Mouse (Mus musculus): ENCODE data around the gene Bche. TPM values are rescaled to one million over a fixed set of nuclear protein-coding genes. Genes with fewer than 3 reads are reported as not detected.

Gene Bche
- polyA plus RNA-seq (2014; fragmentation: Nextera tagmentation; extraction: Ambion mirVana), result 3.9 and 4.4 TPM in 2 replicates

DNA sequence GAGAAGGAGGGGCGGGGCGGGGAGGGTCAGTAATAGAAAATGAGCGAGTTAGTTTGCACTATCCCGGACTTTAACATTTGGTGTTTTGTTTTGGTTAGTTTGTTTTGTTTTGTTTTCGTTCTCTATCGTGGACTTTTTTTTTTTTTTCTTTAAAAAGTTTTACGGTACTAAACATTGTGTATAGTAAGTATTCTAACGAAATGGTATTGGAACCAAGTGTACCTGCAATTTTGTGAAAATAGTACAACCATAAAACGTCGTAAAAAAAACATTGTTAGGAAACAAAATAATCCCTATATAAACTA lies at the start of gene Bche:
Bche (minus strand) TSS at position 6 of the 305 bp plus-strand sequence.
- no peak for DNase-seq (ENCODE audit: low spot score)
- H3K27me3 ChIP-seq (ENCODE audit: control insufficient read depth, insufficient read depth, low read length), result no peaks in the 10 kb centered on the region
- H3K36me3 ChIP-seq (replicated peaks; ENCODE audit: control insufficient read depth, insufficient read depth, low read depth, low read length), result no peaks in the 10 kb centered on the region
- H3K9ac ChIP-seq (replicated peaks; ENCODE audit: low read length), result peak within 1 kb of the TSS; percentile 55
- no peak within 1 kb of the TSS for H3K27ac ChIP-seq (replicated peaks; ENCODE audit: low read depth, low read length)
- H3K4me3 ChIP-seq (ENCODE audit: low read depth, low read length), result peak within 1 kb of the TSS; percentile 37
- peak within 1 kb of the TSS; percentile 53 for H3K4me2 ChIP-seq (ENCODE audit: low read depth, low read length)
- no peak for ATAC-seq (replicated peaks; ENCODE audit: insufficient number of reproducible peaks, low FRiP score, low TSS enrichment, low read depth)
- WGBS, result 19% methylated on average over 10 of the region's 10 CpGs
- H3K4me1 ChIP-seq (ENCODE audit: control insufficient read depth, insufficient read depth, low read length), result no peaks in the 10 kb centered on the region
- H3K9me3 ChIP-seq (replicated peaks; ENCODE audit: control insufficient read depth, low read length), result no peaks in the 10 kb centered on the region

DNA sequence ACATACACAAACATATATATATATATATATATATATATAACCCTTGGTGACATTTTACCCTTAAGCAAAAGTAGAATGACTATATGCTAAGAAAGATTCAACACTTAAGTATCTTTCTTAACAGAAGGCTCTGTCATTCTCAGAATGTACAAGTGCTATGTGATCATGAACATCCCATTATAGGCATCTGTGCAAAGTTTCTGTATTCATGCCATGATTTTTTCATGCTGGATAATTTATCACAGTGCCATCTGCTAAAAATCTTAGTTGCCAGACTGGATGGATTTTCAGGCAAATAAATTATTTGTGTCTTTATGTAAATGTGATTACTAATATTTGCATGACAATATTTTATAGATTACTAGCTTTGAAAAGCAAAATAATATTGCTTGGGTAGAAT lies 33.8 kb upstream of the Bche start:
- Histone ChIP-seq H3K27me3 (ENCODE audit: control insufficient read depth, insufficient read depth, low read length) (no peaks in the 10 kb centered on the region), H3K9me3 (replicated peaks; ENCODE audit: control insufficient read depth, low read length) (no peaks in the 10 kb centered on the region), H3K27ac (replicated peaks; ENCODE audit: low read depth, low read length) (no peak overlapping the region), H3K4me3 (ENCODE audit: low read depth, low read length) (no peak overlapping the region), H3K4me1 (ENCODE audit: control insufficient read depth, insufficient read depth, low read length) (no peaks in the 10 kb centered on the region), H3K4me2 (ENCODE audit: low read depth, low read length) (no peak overlapping the region), H3K36me3 (replicated peaks; ENCODE audit: control insufficient read depth, insufficient read depth, low read depth, low read length) (no peaks in the 10 kb centered on the region), H3K9ac (replicated peaks; ENCODE audit: low read length) (no peak overlapping the region)
- no peak for DNase-seq (ENCODE audit: low spot score)
- no peak for ATAC-seq (replicated peaks; ENCODE audit: insufficient number of reproducible peaks, low FRiP score, low TSS enrichment, low read depth)

GRCm38 (mm10) chr3:73731677-73732076 lies 23.5 kb upstream of the Bche start:
- ATAC-seq (replicated peaks; ENCODE audit: insufficient number of reproducible peaks, low FRiP score, low TSS enrichment, low read depth), result no peak
- Histone ChIP-seq H3K4me1 (ENCODE audit: control insufficient read depth, insufficient read depth, low read length) (no peaks in the 10 kb centered on the region), H3K4me3 (ENCODE audit: low read depth, low read length) (no peak overlapping the region), H3K36me3 (replicated peaks; ENCODE audit: control insufficient read depth, insufficient read depth, low read depth, low read length) (no peaks in the 10 kb centered on the region), H3K4me2 (ENCODE audit: low read depth, low read length) (no peak overlapping the region), H3K27me3 (ENCODE audit: control insufficient read depth, insufficient read depth, low read length) (no peaks in the 10 kb centered on the region), H3K27ac (replicated peaks; ENCODE audit: low read depth, low read length) (no peak overlapping the region), H3K9ac (replicated peaks; ENCODE audit: low read length) (no peak overlapping the region), H3K9me3 (replicated peaks; ENCODE audit: control insufficient read depth, low read length) (no peaks in the 10 kb centered on the region)
- WGBS, result 51% methylated on average over 2 of the region's 2 CpGs
- DNase-seq (ENCODE audit: low spot score), result peak; percentile 79

- Histone ChIP-seq H3K27me3 (ENCODE audit: control insufficient read depth, insufficient read depth, low read length) (no peaks in the 10 kb centered on the region), H3K36me3 (replicated peaks; ENCODE audit: control insufficient read depth, insufficient read depth, low read depth, low read length) (no peaks in the 10 kb centered on the region), H3K4me3 (ENCODE audit: low read depth, low read length) (no peak overlapping the region), H3K4me1 (ENCODE audit: control insufficient read depth, insufficient read depth, low read length) (no peaks in the 10 kb centered on the region), H3K4me2 (ENCODE audit: low read depth, low read length) (no peak overlapping the region), H3K9ac (replicated peaks; ENCODE audit: low read length) (no peak overlapping the region), H3K9me3 (replicated peaks; ENCODE audit: control insufficient read depth, low read length) (no peaks in the 10 kb centered on the region), H3K27ac (replicated peaks; ENCODE audit: low read depth, low read length) (no peak overlapping the region)
- ATAC-seq (replicated peaks; ENCODE audit: insufficient number of reproducible peaks, low FRiP score, low TSS enrichment, low read depth) (no peak), DNase-seq (ENCODE audit: low spot score) (no peak)
- WGBS, result 80% methylated on average over 5 of the region's 5 CpGs
These were observed 21.3 kb upstream of the Bche start for GRCm38 (mm10) chr3:73729511-73729910.

DNA sequence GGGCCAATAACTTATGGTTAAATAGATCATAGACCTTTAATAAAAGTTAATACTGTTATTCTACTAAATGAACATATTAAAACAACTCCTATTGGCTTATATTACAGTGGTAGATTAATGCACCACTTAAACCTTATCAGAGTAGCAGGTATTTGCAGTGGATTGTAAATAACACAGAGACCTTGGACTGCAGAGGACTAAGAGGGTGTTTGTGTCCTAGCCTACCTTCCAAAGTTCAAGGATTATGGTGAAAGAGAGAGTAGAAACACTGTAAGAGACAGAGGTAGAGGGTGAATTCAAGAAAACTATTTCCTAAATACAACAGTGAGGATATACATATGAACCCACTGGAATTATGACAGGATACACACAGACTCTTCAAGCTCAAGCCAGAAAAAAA lies 17.5 kb upstream of the Bche start:
- H3K27me3 ChIP-seq (ENCODE audit: control insufficient read depth, insufficient read depth, low read length), result no peaks in the 10 kb centered on the region
- H3K36me3 ChIP-seq (replicated peaks; ENCODE audit: control insufficient read depth, insufficient read depth, low read depth, low read length), result no peaks in the 10 kb centered on the region
- DNase-seq (ENCODE audit: low spot score) (no peak), ATAC-seq (replicated peaks; ENCODE audit: insufficient number of reproducible peaks, low FRiP score, low TSS enrichment, low read depth) (no peak)
- H3K9me3 ChIP-seq (replicated peaks; ENCODE audit: control insufficient read depth, low read length), result no peaks in the 10 kb centered on the region
- no peak overlapping the region for H3K27ac ChIP-seq (replicated peaks; ENCODE audit: low read depth, low read length)
- H3K4me3 ChIP-seq (ENCODE audit: low read depth, low read length), result no peak overlapping the region
- no peaks in the 10 kb centered on the region for H3K4me1 ChIP-seq (ENCODE audit: control insufficient read depth, insufficient read depth, low read length)
- H3K4me2 ChIP-seq (ENCODE audit: low read depth, low read length), result no peak overlapping the region
- no peak overlapping the region for H3K9ac ChIP-seq (replicated peaks; ENCODE audit: low read length)

GRCm38 (mm10) chr3:73724869-73725268 lies 16.7 kb upstream of the Bche start:
- Histone ChIP-seq H3K4me3 (ENCODE audit: low read depth, low read length) (no peak overlapping the region), H3K9ac (replicated peaks; ENCODE audit: low read length) (no peak overlapping the region), H3K36me3 (replicated peaks; ENCODE audit: control insufficient read depth, insufficient read depth, low read depth, low read length) (no peaks in the 10 kb centered on the region), H3K9me3 (replicated peaks; ENCODE audit: control insufficient read depth, low read length) (no peaks in the 10 kb centered on the region), H3K27me3 (ENCODE audit: control insufficient read depth, insufficient read depth, low read length) (no peaks in the 10 kb centered on the region), H3K4me1 (ENCODE audit: control insufficient read depth, insufficient read depth, low read length) (no peaks in the 10 kb centered on the region), H3K4me2 (ENCODE audit: low read depth, low read length) (no peak overlapping the region), H3K27ac (replicated peaks; ENCODE audit: low read depth, low read length) (no peak overlapping the region)
- no peak for ATAC-seq (replicated peaks; ENCODE audit: insufficient number of reproducible peaks, low FRiP score, low TSS enrichment, low read depth)
- no peak for DNase-seq (ENCODE audit: low spot score)
- WGBS, result 91% methylated on average over 1 of the region's 1 CpGs

DNA sequence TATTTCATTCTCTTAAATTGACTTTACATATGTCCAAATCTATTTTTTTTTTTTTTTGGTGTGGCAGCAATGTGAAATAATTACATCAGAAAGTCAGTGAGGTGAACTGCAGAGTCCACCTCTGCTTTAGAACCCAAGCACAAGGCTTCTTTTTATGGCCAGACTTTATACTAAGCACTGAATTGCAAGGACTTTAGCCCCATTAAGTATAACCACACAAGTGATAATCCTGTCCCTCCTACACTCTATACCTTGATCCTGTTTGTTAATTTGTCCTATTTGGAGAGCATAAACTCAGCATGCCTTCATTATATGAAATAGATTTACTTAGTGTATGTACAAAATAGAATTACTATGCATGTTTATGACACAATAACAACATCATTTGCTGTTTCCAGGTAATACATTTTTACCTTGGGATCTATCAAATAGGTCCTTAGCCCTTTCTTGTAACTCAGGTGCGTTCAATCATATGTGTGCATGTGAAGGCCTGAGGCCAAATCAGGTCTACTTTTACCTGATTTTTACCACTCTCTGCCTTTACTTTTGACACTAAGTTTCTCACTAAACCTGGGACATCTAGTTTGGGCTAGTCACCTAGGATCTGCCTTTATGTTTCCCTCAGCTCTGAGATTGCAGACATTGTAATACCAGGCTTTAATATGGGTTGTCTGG lies 9.5 kb upstream of the Bche start:
- Histone ChIP-seq H3K9ac (replicated peaks; ENCODE audit: low read length) (no peak overlapping the region), H3K27me3 (ENCODE audit: control insufficient read depth, insufficient read depth, low read length) (no peaks in the 10 kb centered on the region), H3K27ac (replicated peaks; ENCODE audit: low read depth, low read length) (no peak overlapping the region), H3K9me3 (replicated peaks; ENCODE audit: control insufficient read depth, low read length) (no peaks in the 10 kb centered on the region), H3K4me1 (ENCODE audit: control insufficient read depth, insufficient read depth, low read length) (no peaks in the 10 kb centered on the region), H3K4me2 (ENCODE audit: low read depth, low read length) (no peak overlapping the region), H3K4me3 (ENCODE audit: low read depth, low read length) (no peak overlapping the region), H3K36me3 (replicated peaks; ENCODE audit: control insufficient read depth, insufficient read depth, low read depth, low read length) (no peaks in the 10 kb centered on the region)
- 88% methylated on average over 1 of the region's 1 CpGs for WGBS
- no peak for ATAC-seq (replicated peaks; ENCODE audit: insufficient number of reproducible peaks, low FRiP score, low TSS enrichment, low read depth)
- no peak for DNase-seq (ENCODE audit: low spot score)

DNA sequence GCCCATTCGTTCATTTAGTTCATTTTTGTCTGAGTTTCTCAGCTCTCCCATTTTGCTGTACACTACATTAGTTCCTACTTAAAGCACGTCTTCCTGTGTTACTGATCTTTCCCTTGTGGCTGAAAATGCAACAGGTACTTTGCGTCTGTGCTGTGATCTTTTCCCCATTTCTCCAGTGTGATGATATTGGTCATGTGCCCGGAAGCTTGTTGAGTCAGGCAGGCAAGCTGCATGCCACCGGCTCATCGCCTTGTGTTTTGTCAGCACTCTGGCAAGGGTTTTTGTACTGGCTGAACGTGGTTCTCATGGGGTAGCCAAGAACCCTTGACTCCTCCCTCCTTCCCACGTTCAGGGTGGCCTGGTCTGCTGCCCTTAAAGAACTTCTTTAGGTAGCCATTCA lies 1.7 kb upstream of the Bche start:
- ATAC-seq (replicated peaks; ENCODE audit: insufficient number of reproducible peaks, low FRiP score, low TSS enrichment, low read depth), result no peak
- 71% methylated on average over 8 of the region's 8 CpGs for WGBS
- H3K9ac ChIP-seq (replicated peaks; ENCODE audit: low read length), result no peak overlapping the region
- H3K36me3 ChIP-seq (replicated peaks; ENCODE audit: control insufficient read depth, insufficient read depth, low read depth, low read length), result no peaks in the 10 kb centered on the region
- no peak overlapping the region for H3K4me3 ChIP-seq (ENCODE audit: low read depth, low read length)
- H3K4me1 ChIP-seq (ENCODE audit: control insufficient read depth, insufficient read depth, low read length), result no peaks in the 10 kb centered on the region
- no peak for DNase-seq (ENCODE audit: low spot score)
- H3K4me2 ChIP-seq (ENCODE audit: low read depth, low read length), result no peak overlapping the region
- H3K9me3 ChIP-seq (replicated peaks; ENCODE audit: control insufficient read depth, low read length), result no peaks in the 10 kb centered on the region
- no peaks in the 10 kb centered on the region for H3K27me3 ChIP-seq (ENCODE audit: control insufficient read depth, insufficient read depth, low read length)
- H3K27ac ChIP-seq (replicated peaks; ENCODE audit: low read depth, low read length), result no peak overlapping the region

Data from embryonic facial prominence, embryonic 11.5 days (tissue).